Mouse (Mus musculus) left cerebral cortex, postnatal 36 days (tissue): ENCODE results near the gene Cd248. TPM values are rescaled to one million over a fixed set of nuclear protein-coding genes. Genes with fewer than 3 reads are reported as not detected.
"Not testable (repeated sequence)": the region's sequence is repeated elsewhere in the genome, so short reads cannot be mapped to it uniquely, and the experiment has no call there.

ENCODE experiments used
- DNase-seq, 2 experiments: peaks; one replicate each; pipeline ENCODE4 v3.0.0; 2021 to 2022; ENCODE audit warnings: low spot score in 2 of 2, mixed read lengths in 1 of 2
- intact Hi-C: fragments of 180-260 bp; cut with DNase I; formaldehyde crosslinking; loops from one replicate; pipeline ENCODE4 v1.15.1; 2025
- total RNA-seq, 2 experiments: library from RNA; stranded (reverse); gene quantifications; 2 replicates each; pipeline ENCODE4 v1.2.3; 2021

Cd248 gene
- total RNA-seq, 2 experiments from 2014 or later, result 4.6 to 5.1 TPM

GRCm38 (mm10) chr19:5071545-5072369 lies 3.9 kb downstream of the Cd248 start:
- peak; percentile 21 to 24 for DNase-seq
- intact Hi-C loops, result loop anchor here (2.0 to 5.0 kb wide), 2 partner anchors 15 to 54 kb away; no protein-coding TSS in a partner anchor

GRCm38 (mm10) chr19:5072389-5073019 lies 4.6 kb downstream of the Cd248 start:
- peak in 1 of 2 experiments; percentile 4 for DNase-seq
- intact Hi-C loops, result loop anchor here (2.0 to 5.0 kb wide), 2 partner anchors 16 to 55 kb away; no protein-coding TSS in a partner anchor

DNA sequence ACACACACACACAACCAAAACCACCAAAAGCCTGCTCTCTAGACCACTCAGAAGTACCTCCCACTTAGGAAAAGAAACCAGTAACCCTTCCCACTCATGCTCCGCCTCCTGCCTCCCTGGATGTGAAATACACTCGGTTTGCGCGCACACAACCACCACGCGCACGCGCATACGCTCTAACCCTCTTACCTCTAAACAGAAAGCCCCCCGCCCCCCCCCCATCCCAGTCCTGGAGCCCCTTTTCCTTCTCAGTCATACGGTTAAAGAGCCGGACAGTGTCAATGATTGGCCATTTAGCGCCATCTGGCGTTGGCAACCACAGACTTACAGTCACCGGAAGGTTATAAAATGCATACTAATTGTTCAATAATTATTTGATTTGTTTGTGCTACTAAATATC lies 5.2 kb downstream of the Cd248 start:
- intact Hi-C loops, result loop anchor here (2.0 to 5.0 kb wide), 2 partner anchors 16 to 56 kb away; no protein-coding TSS in a partner anchor
- peak in 1 of 2 experiments; percentile 10 for DNase-seq

DNA sequence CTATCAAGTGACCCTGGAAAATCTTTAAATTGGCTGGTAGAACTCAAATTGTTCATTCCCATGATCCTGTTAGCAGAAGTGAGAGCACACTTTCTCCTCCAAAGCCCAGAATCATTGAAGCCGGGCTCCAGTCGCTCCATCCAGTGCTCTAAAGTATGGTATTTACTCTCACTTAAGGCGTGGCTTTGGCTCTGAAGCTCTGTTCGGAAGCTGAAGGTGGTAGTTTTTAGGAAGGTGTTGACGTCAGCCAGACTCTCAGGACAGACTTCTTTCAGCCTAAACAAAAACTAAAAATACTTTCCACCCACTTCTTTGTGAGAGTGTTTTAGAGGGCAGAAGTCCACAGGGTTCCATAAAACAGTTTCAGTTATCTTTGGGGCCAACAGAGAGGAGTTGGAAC lies 5.6 kb downstream of the Cd248 start:
- peak in 1 of 2 experiments; percentile 25 for DNase-seq
- intact Hi-C loops, result loop anchor here (2.0 to 5.0 kb wide), 2 partner anchors 17 to 56 kb away; no protein-coding TSS in a partner anchor

DNA sequence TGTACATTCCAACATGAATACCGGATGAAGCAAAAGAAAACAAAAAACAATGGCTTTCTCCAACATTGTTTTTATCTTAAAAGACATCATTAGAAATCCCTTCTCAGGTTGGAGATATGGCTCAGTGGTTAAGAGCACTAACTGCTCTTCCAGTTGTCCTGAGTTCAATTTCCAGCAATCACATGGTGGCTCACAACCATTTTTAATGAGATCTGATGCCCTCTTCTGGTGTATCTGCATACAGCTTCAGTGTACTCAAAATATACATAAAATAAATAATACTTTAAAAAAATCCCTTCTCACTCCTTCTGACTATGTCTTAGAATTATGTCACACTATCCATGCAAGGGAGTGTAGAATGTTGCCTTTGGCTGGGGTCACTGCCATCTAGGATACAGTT lies 11.4 kb downstream of the Cd248 start:
- no peak for DNase-seq
- intact Hi-C loops, result no loop called here

DNA sequence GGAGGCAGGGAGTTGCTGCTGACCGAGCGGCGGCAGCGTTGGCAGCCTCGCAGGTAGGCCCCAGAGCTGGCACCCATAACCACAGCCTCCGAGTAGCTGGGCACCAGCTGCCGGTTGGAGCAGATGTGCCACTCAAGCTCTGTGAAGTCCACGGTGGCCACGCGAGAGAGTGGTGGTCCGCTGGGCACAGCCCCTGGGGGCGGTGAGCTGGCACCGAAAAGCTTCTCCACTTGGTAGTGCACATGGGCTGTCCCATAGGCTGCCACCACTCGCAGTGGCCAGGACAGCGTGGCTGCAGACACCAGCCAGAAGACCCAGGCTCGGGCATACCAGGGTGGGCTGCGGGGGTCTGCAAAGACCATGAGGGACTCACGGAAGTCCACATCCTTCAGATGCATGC lies 14.1 kb downstream of the Cd248 start:
- DNase-seq, result no peak
- intact Hi-C loops, result no loop called here

DNA sequence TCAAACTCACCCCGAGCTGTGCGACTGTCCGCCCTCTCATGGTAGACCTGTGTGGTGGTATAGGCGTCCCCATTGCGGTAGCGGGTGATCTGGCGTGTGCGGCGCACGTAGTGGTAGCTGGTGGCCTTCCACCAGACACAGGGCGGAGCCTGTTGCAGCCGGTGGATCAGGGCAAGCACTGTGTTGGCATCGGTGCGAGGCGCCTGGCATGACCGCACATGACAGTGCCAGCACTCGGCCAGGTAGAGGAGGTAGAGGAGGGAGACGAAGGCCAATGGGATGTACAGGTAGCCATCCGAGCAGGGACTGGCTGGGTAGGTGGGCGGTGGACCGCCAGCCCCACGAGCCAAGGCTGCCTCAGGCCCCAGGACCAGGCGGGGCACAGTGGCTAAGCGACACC lies 14.7 kb downstream of the Cd248 start:
- intact Hi-C loops, result no loop called here
- DNase-seq, result no peak

GRCm38 (mm10) chr19:5083961-5084833 lies 16.3 kb downstream of the Cd248 start:
- intact Hi-C loops, result no loop called here
- no peak for DNase-seq

DNA sequence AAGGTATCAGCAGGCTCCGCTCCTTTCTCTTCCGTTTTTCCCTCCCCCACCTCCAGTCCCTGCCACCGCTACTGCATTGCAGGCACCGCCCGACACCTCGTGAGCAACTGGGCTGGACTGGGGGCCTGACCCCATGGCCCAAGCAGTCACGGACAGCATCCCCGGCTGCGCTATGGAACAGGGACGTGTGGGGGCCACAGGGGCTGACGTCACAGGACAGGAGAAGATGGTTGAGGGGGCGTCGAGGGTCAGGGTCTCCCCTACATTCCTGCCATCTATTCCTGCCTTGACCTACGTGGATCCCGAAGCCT lies 16.9 kb downstream of the Cd248 start:
- DNase-seq, result no peak

GRCm38 (mm10) chr19:5085145-5085863 lies 17.4 kb downstream of the Cd248 start, which contains the start of gene Tmem151a:
TSS of gene Tmem151a (minus strand) at chr19:5085531.
- DNase-seq, result peak in 1 of 2 experiments; percentile 75
- intact Hi-C loops, result no loop called here

More for the DNA sequence above, 16.9 kb downstream of the Cd248 start:
- intact Hi-C loops, result no loop called here

- DNase-seq, intact Hi-C loops: not testable (repeated sequence)
These were observed 18.7 kb downstream of the Cd248 start for GRCm38 (mm10) chr19:5086533-5086932.

- intact Hi-C loops, result no loop called here
- DNase-seq, result peak; percentile 91 to 94
These were observed 20.2 kb downstream of the Cd248 start, which contains the start of gene Yif1a for GRCm38 (mm10) chr19:5087884-5088728. TSS of gene Yif1a (plus strand) at chr19:5088538.

GRCm38 (mm10) chr19:5089324-5089723 lies 21.4 kb downstream of the Cd248 start:
- DNase-seq, result no peak
- intact Hi-C loops, result no loop called here

- no peak for DNase-seq
- intact Hi-C loops, result no loop called here
These were observed 24.2 kb downstream of the Cd248 start for GRCm38 (mm10) chr19:5092083-5092482.

GRCm38 (mm10) chr19:5093481-5094242 lies 25.8 kb downstream of the Cd248 start:
- no peak for DNase-seq
- intact Hi-C loops, result no loop called here

DNA sequence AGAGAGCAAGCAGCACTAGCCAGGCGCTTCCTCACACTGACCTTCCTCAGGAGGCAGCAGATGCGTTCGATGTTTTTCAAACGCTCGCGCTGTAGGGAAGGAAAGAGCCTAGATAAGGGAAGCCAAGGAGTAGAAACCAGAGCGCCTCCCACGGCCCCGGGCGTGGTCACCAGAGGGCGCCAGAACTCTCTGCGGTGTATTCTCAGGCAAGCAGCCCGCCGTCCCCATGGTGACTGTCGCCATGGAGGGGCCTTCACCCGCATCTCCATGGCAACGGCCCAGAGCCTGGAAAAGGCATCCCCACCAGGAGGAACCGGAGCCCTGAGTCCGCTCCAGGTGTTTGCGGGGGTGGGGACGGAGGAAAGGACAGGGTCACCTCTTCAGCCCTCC lies 26.4 kb downstream of the Cd248 start:
- intact Hi-C loops, result no loop called here

GRCm38 (mm10) chr19:5094746-5095417 lies 27.0 kb downstream of the Cd248 start:
- intact Hi-C loops, result loop anchor here (1.0 kb wide), 1 partner anchor 55 kb away; no protein-coding TSS in a partner anchor
- DNase-seq, result no peak

More for the DNA sequence above, 26.4 kb downstream of the Cd248 start:
- peak; percentile 95 to 96 for DNase-seq
